Mouse (Mus musculus) heart, adult 2 months (tissue): ENCODE measurements at regions not wholly inside any gene's neighbourhood (a gene's known extent, or its start where the extent isn't known, plus 50 kb on each side); places are given as distances from the start of the nearest gene placed in this dataset.

Experiments used
- DNase-seq, 2 experiments: peaks; one replicate each; pipeline ENCODE4 v3.0.0; 2021
- H3K27ac ChIP-seq: fragments of 200-600 bp; 2 replicates; pipeline ENCODE4 v1.8.1; 2022
- H3K27me3 ChIP-seq: fragments of 200-500 bp; 2 replicates; pipeline ENCODE4 v1.6.1; 2012; ENCODE audit warnings: mild to moderate bottlenecking, low read length, inconsistent platforms, mixed read lengths; ENCODE audit not compliant: control insufficient read depth, insufficient read depth
- H3K36me3 ChIP-seq: fragments of 200-500 bp; 2 replicates; pipeline ENCODE4 v1.6.1; 2012; ENCODE audit warnings: low read length, inconsistent platforms; ENCODE audit not compliant: control insufficient read depth, insufficient read depth
- H3K4me1 ChIP-seq: fragments of 200-500 bp; 2 replicates; pipeline ENCODE4 v1.6.1; 2011; ENCODE audit warnings: low read length; ENCODE audit not compliant: control insufficient read depth, insufficient read depth
- H3K4me3 ChIP-seq: fragments of 200-600 bp; 2 replicates; pipeline ENCODE4 v1.8.1; 2022
- H3K79me2 ChIP-seq: fragments of 200-500 bp; replicated peaks from 2 replicates; pipeline ENCODE4 v1.6.1; 2012; ENCODE audit warnings: mild to moderate bottlenecking, inconsistent platforms, low read length, moderate library complexity, mixed read lengths; ENCODE audit not compliant: control insufficient read depth, insufficient read depth
- H3K9ac ChIP-seq: fragments of 200-500 bp; 2 replicates; pipeline ENCODE4 v1.6.1; 2012; ENCODE audit warnings: low read depth, mild to moderate bottlenecking, control low read depth, inconsistent platforms, low read length, mixed read lengths
- CTCF ChIP-seq: fragments of 200-600 bp; IDR thresholded peaks from 2 replicates; pipeline ENCODE4 v1.8.1; 2022; ENCODE audit warnings: antibody characterized with exemption, mild to moderate bottlenecking, moderate library complexity
- EP300 ChIP-seq: fragments of 200-500 bp; IDR thresholded peaks from 2 replicates; pipeline ENCODE4 v1.6.1; 2011; ENCODE audit warnings: low read depth, low read length, control low read depth; ENCODE audit not compliant: insufficient read depth
- POLR2A ChIP-seq: fragments of 200-500 bp; IDR thresholded peaks from 2 replicates; pipeline ENCODE4 v1.6.1; 2011; ENCODE audit warnings: mild to moderate bottlenecking, low read depth, low read length, control low read depth; ENCODE audit not compliant: insufficient read depth
- WGBS: fragments of 180-500 bp; shearing (Covaris S2); methylation state at CpG from one replicate; pipeline ENCODE4 v1.1.7; 2018; 5-methylcytosine and 5-hydroxymethylcytosine counted together
- intact Hi-C: fragments of 180-260 bp; cut with DNase I; formaldehyde crosslinking; loops from one replicate; pipeline ENCODE4 v1.15.1; 2025

- no peak for TF ChIP-seq EP300
- no peak for TF ChIP-seq CTCF
- no peak for TF ChIP-seq POLR2A
- H3K4me1 ChIP-seq: peaks cover 2% of the 10 kb centered on the region
- H3K79me2 ChIP-seq: no peaks in the 10 kb centered on the region
- 15% methylated on average over 2 of the region's 2 CpGs for WGBS
- H3K9ac ChIP-seq: no peak overlapping the region
- no peaks in the 10 kb centered on the region for H3K27me3 ChIP-seq
- no peak overlapping the region for H3K27ac ChIP-seq
- no peaks in the 10 kb centered on the region for H3K36me3 ChIP-seq
- intact Hi-C loops: loop anchor here (5.0 to 10.0 kb wide), 2 partner anchors 60 to 203 kb away; no protein-coding TSS in a partner anchor
- H3K4me3 ChIP-seq: no peak overlapping the region
- DNase-seq: peak in 1 of 2 experiments; percentile 53
Observed at GRCm38 (mm10) chrX:11952193-11952592, 208.0 kb downstream of the Bcor start.

- peak in 1 of 2 experiments; percentile 16 for DNase-seq
- intact Hi-C loops: loop anchor here (5.0 to 10.0 kb wide), 2 partner anchors 51 to 199 kb away; no protein-coding TSS in a partner anchor
- no peak for TF ChIP-seq POLR2A
- no peak for TF ChIP-seq CTCF
- TF ChIP-seq EP300: no peak
- Histone ChIP-seq H3K4me3 (no peak overlapping the region), H3K27ac (no peak overlapping the region), H3K9ac (no peak overlapping the region), H3K4me1 (peaks cover 2% of the 10 kb centered on the region), H3K79me2 (no peaks in the 10 kb centered on the region), H3K36me3 (no peaks in the 10 kb centered on the region), H3K27me3 (no peaks in the 10 kb centered on the region)
- 51% methylated on average over 3 of the region's 3 CpGs for WGBS
Observed at GRCm38 (mm10) chrX:11956194-11956593, 204.0 kb downstream of the Bcor start.

- Histone ChIP-seq H3K27me3 (no peaks in the 10 kb centered on the region), H3K36me3 (no peaks in the 10 kb centered on the region), H3K27ac (no peak overlapping the region), H3K79me2 (no peaks in the 10 kb centered on the region), H3K4me3 (no peak overlapping the region), H3K4me1 (peaks cover 2% of the 10 kb centered on the region), H3K9ac (no peak overlapping the region)
- no peak for TF ChIP-seq POLR2A
- no peak for TF ChIP-seq EP300
- intact Hi-C loops: loop anchor here (5.0 to 10.0 kb wide), 2 partner anchors 50 to 198 kb away; no protein-coding TSS in a partner anchor
- WGBS: 70% methylated on average over 6 of the region's 6 CpGs
- DNase-seq: no peak
Observed at GRCm38 (mm10) chrX:11957011-11957410, 203.1 kb downstream of the Bcor start.

GRCm38 (mm10) chrX:11959871-11960552 is 200.1 kb downstream of the Bcor start:
- H3K79me2 ChIP-seq: no peaks in the 10 kb centered on the region
- intact Hi-C loops: loop anchor here (5.0 to 10.0 kb wide), 2 partner anchors 47 to 195 kb away; no protein-coding TSS in a partner anchor
- no peak for TF ChIP-seq CTCF
- no peak for TF ChIP-seq POLR2A
- TF ChIP-seq EP300: no peak
- no peak for DNase-seq
- H3K4me3 ChIP-seq: no peak overlapping the region
- no peaks in the 10 kb centered on the region for H3K27me3 ChIP-seq
- H3K36me3 ChIP-seq: no peaks in the 10 kb centered on the region
- WGBS: 72% methylated on average over 8 of the region's 8 CpGs
- peaks cover 2% of the 10 kb centered on the region for H3K4me1 ChIP-seq
- no peak overlapping the region for H3K27ac ChIP-seq
- H3K9ac ChIP-seq: no peak overlapping the region

GRCm38 (mm10) chrX:11961350-11961749 is 198.8 kb downstream of the Bcor start:
- Histone ChIP-seq H3K9ac (no peak overlapping the region), H3K4me3 (no peak overlapping the region), H3K27ac (no peak overlapping the region), H3K79me2 (no peaks in the 10 kb centered on the region), H3K4me1 (peaks cover 2% of the 10 kb centered on the region), H3K27me3 (no peaks in the 10 kb centered on the region), H3K36me3 (no peaks in the 10 kb centered on the region)
- TF ChIP-seq EP300 (no peak), CTCF (no peak), POLR2A (no peak)
- 49% methylated on average over 2 of the region's 2 CpGs for WGBS
- intact Hi-C loops: no loop called here
- no peak for DNase-seq

- 78% methylated on average over 3 of the region's 3 CpGs for WGBS
- no peak for TF ChIP-seq CTCF
- TF ChIP-seq EP300: no peak
- TF ChIP-seq POLR2A: no peak
- H3K4me3 ChIP-seq: no peak overlapping the region
- no peaks in the 10 kb centered on the region for H3K36me3 ChIP-seq
- H3K79me2 ChIP-seq: no peaks in the 10 kb centered on the region
- H3K27ac ChIP-seq: no peak overlapping the region
- intact Hi-C loops: no loop called here
- DNase-seq: no peak
- no peak overlapping the region for H3K9ac ChIP-seq
- no peaks in the 10 kb centered on the region for H3K4me1 ChIP-seq
- no peaks in the 10 kb centered on the region for H3K27me3 ChIP-seq
Observed at GRCm38 (mm10) chrX:11964428-11964827, 195.7 kb downstream of the Bcor start.
